Mouse (Mus musculus) G1E (cell line): Measurements from ENCODE around the gene Vill.

Experiments
- CTCF ChIP-seq: IDR thresholded peaks from 2 replicates; pipeline ENCODE4 v1.5.1; 2012; ENCODE audit warnings: low read depth, low read length, inconsistent platforms, mixed read lengths
- GATA1 ChIP-seq: IDR thresholded peaks from 2 replicates; pipeline ENCODE4 v1.6.1; 2012; ENCODE audit warnings: borderline replicate concordance, low read length, inconsistent platforms, mixed read lengths
- GATA2 ChIP-seq: IDR thresholded peaks from 2 replicates; pipeline ENCODE4 v1.6.1; 2012; ENCODE audit warnings: low read depth, low read length, inconsistent platforms, borderline replicate concordance
- TAL1 ChIP-seq: conservative IDR thresholded peaks from 2 replicates; pipeline ENCODE4 v1.6.1; 2012; ENCODE audit warnings: low read depth, low read length, inconsistent platforms, mixed read lengths

DNA sequence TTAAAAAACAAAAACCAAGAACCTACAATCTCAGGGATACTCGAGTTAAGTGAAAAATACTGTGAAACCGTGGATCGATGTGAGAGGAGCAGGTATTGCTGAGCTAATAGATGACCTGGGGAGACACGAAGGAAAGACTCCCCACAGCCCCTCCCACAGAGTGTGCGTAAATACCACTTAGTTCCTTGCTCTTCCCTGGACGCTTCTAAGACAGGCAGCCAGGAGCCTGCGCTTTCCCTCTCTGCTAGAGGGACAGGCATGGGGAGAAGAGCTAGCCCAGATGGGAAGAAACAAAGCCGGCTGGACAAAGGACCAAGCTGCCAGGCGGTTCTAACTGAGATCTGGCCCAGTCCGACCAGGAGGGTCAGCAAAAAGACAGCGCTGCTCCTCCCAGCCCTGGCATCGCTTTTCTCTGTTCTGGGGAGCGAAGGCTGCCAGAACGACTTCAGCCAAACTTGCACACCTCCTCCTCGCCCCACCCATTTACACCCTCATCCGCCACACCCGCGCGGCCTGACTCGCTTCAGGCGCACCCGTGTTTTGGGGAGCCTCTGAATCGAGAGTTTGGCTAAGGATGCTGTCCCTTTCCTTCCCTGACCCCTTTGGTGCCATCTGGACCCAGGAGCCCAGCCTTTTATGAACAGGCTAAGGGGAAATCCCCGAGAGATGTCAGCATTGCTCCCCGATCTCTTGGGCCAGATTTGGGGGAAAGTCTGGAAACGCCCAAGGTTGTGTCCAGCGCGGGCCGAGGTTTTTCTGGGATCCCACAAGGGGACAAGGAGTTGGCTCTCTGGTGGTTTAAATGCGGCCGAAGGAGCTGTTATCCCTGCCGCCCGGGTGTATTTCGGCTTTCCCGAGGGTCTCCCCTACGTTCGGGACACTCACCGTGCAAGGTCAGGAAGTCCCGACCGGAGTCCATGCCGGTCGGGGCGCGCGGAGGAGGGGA is 40.2 kb downstream of the Vill start:
- no peak for TF ChIP-seq CTCF
- no peak for TF ChIP-seq GATA2
- TF ChIP-seq GATA1, result no peak
- TF ChIP-seq TAL1, result no peak
